Mouse (Mus musculus): Measurements from ENCODE around the gene H2al2a. TPM values are rescaled to one million over a fixed set of nuclear protein-coding genes. Genes with fewer than 3 reads are reported as not detected.

H2al2a gene
- polyA plus RNA-seq, 1 experiment, result not detected

DNA sequence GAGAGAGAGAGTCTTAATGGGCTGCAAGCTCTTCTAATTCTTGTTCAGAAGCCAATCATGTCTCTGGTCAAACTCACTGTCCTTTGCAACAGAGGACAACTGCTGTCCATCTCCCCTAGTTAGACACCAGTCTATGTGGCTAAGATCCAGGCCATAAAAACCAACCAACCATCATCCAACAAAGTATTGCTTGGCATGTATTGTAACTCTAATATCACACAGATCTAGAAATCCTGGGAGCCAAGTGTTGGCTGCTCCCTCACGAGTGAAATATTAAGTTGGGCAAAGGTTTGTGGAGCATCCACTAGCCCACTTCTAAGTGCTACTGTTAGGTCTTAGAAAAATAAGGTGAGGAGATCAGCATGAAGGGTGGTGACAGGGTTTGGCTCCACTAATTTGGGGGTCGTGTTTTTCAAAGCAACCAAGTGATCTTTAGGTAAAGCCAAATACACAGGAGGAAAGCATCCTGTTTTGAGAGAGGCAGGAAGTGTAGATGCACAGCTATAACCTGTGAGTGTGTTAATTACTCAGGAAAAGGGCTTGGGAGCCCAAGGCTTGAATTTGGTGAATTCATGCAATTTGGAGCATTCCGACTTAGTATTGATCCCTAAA, 41.5 kb upstream of the H2al2a start:
- TF ChIP-seq CTCF (IDR thresholded peaks at IDR 0.05; ENCODE audit: insufficient read depth, low read depth, low read length) (no peak), POLR2A (IDR thresholded peaks at IDR 0.05; ENCODE audit: insufficient read depth, low read depth, low read length) (no peak)
- no peak overlapping the region for H3K27ac ChIP-seq (ENCODE audit: insufficient read depth, low read depth, low read length)
- 84% methylated on average over 3 of the region's 3 CpGs for WGBS
- H3K4me1 ChIP-seq (ENCODE audit: control insufficient read depth, insufficient read depth, low read length), result peaks cover 6% of the 10 kb centered on the region; the same call in 1 of the 2 replicates
- H3K4me3 ChIP-seq (ENCODE audit: insufficient read depth, low read depth, low read length), result no peak overlapping the region

DNA sequence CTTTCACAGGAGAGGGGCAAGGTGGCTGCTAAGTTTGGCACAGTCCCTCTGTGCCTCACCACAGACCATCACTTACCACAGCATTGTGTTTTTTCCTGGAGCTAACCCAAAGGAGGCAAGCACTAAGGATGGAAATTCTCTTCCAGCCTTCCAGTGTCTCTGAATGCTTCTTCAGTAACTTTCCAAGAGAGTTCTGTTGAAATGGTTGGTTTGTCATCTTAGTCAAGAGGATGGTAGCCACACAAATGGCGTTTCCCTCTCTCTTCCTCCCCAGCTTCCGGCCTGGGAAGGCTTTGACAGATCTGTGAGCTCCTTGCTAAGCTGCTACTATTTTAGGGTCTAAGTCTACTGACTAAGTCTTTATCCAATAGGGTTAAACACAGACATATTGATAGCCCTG, 40.7 kb upstream of the H2al2a start, which contains the start of gene A930004D18Rik:
TSS of gene A930004D18Rik (minus strand) at position 247 of the 400 bp plus-strand sequence.
- Histone ChIP-seq H3K4me1 (ENCODE audit: control insufficient read depth, insufficient read depth, low read length) (peaks cover 6% of the 10 kb centered on the region; the same call in 1 of the 2 replicates), H3K27ac (ENCODE audit: insufficient read depth, low read depth, low read length) (no peak within 1 kb of the TSS), H3K4me3 (ENCODE audit: insufficient read depth, low read depth, low read length) (no peak within 1 kb of the TSS)
- WGBS, result 89% methylated on average over 2 of the region's 2 CpGs
- TF ChIP-seq POLR2A (IDR thresholded peaks at IDR 0.05; ENCODE audit: insufficient read depth, low read depth, low read length), result no peak
- TF ChIP-seq CTCF (IDR thresholded peaks at IDR 0.05; ENCODE audit: insufficient read depth, low read depth, low read length), result no peak

DNA sequence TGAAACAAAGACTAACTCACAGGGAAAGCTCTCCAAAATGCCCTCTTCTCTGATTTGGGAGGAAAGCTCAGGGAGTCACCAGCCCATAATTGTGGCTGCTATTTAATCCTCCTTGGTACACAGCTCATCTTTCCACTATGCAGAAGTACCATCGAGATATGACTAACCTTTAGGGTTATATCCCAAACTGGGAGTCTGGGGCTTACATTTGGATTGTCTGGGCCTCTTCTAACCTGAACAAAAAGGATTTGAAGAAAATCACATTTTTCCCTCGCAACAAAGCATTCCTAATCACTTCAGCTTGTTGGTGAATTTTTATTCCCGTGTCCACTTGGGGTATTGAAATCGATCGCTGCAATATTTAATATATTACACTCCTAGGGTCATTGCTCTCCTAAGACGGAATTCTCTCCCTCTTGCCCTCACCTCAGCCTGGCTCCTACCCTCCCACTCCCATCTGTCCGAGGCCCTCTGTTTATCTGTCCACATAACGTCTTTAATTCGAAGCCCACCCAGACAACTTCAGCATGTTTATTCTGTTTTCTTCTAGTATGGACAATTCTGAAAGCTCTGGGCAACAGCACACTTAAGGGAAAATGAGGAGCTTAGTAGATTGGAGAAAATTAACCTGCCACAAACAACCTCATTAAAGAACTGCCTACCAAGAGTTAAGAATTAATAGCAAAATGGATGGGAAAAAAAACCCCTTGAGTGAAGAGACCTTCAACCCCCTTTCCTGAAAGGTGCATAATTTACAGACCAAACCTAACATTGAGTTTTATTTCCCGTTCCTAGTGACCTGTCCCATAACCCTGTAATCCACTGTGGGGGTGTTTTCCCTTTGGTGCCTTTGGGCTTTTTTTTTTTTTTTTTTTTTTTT, 37.9 kb upstream of the H2al2a start:
- TF ChIP-seq CTCF (IDR thresholded peaks at IDR 0.05; ENCODE audit: insufficient read depth, low read depth, low read length) (no peak), POLR2A (IDR thresholded peaks at IDR 0.05; ENCODE audit: insufficient read depth, low read depth, low read length) (no peak)
- no peak overlapping the region for H3K27ac ChIP-seq (ENCODE audit: insufficient read depth, low read depth, low read length)
- 96% methylated on average over 10 of the region's 10 CpGs for WGBS
- peaks cover 3% of the 10 kb centered on the region; the same call in 1 of the 2 replicates for H3K4me1 ChIP-seq (ENCODE audit: control insufficient read depth, insufficient read depth, low read length)
- no peak overlapping the region for H3K4me3 ChIP-seq (ENCODE audit: insufficient read depth, low read depth, low read length)

DNA sequence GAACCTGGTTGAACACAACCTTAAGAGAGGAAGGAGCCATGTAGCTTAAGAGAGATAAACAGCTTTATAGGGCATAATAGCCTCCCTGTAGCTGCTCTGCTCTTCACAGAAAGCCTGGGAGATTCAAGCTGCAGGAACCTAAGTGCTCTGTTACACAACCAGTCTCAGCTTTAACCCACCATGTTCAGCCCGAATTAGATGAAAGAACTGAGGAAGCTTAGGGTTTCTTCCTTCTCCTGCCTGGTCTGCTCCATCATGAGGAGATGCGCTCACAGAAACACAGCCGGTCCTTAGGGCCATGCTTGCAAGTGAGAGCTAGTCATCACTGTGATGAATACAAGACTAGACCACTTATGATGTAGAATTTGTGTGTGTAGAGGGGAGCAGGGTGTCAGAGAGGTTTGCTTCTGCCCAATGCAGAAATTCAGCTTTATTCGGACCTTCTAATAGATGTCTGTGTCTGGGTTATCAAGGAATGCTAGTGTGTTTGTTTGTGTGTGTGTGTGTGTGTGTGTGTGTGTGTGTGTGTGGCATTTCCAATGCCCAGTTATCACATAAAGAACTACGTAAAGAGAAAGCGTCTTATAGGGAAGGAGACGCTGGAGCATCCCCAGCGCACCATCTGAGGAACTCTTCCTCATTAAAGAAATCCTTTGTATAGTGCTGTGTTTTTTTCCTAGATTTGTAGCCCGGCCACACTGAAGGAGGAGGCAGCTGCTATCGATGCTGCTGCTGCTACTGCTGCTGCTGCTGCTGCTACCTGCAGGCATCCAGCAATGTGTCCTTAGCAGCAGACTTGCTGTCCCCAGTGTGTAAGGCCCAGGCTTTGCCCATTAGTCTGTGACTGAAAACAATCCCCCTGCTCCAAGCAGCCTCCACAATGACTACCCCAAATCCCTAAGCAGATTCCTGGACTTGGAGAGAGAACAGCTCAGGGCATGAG, 36.7 kb upstream of the H2al2a start:
- H3K27ac ChIP-seq (ENCODE audit: insufficient read depth, low read depth, low read length), result no peak overlapping the region
- TF ChIP-seq POLR2A (IDR thresholded peaks at IDR 0.05; ENCODE audit: insufficient read depth, low read depth, low read length) (no peak), CTCF (IDR thresholded peaks at IDR 0.05; ENCODE audit: insufficient read depth, low read depth, low read length) (no peak)
- H3K4me3 ChIP-seq (ENCODE audit: insufficient read depth, low read depth, low read length), result no peak overlapping the region
- peaks cover 5% of the 10 kb centered on the region; the same call in 1 of the 2 replicates for H3K4me1 ChIP-seq (ENCODE audit: control insufficient read depth, insufficient read depth, low read length)
- 91% methylated on average over 10 of the region's 10 CpGs for WGBS

DNA sequence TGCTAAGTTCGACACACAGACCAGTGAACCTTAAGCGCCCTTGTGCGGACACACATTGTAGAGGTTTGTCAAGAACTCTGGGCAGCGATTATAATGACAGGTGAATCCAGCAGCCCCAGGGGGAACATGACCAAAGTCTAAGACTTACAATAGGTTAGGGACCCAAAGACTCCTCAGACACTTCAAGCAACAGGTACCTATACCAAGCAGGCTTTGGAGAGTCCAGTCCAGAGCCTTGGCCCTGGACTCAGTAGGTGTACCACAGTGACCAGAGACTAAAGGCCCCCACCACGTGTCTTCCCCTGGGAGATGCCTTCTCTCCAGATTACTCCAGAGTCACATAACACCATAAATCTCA, 35.8 kb upstream of the H2al2a start:
- H3K27ac ChIP-seq (ENCODE audit: insufficient read depth, low read depth, low read length), result no peak overlapping the region
- TF ChIP-seq CTCF (IDR thresholded peaks at IDR 0.05; ENCODE audit: insufficient read depth, low read depth, low read length), result no peak
- TF ChIP-seq POLR2A (IDR thresholded peaks at IDR 0.05; ENCODE audit: insufficient read depth, low read depth, low read length), result no peak
- WGBS, result 94% methylated on average over 5 of the region's 5 CpGs
- no peak overlapping the region for H3K4me3 ChIP-seq (ENCODE audit: insufficient read depth, low read depth, low read length)
- peaks cover 5% of the 10 kb centered on the region; the same call in 1 of the 2 replicates for H3K4me1 ChIP-seq (ENCODE audit: control insufficient read depth, insufficient read depth, low read length)

DNA sequence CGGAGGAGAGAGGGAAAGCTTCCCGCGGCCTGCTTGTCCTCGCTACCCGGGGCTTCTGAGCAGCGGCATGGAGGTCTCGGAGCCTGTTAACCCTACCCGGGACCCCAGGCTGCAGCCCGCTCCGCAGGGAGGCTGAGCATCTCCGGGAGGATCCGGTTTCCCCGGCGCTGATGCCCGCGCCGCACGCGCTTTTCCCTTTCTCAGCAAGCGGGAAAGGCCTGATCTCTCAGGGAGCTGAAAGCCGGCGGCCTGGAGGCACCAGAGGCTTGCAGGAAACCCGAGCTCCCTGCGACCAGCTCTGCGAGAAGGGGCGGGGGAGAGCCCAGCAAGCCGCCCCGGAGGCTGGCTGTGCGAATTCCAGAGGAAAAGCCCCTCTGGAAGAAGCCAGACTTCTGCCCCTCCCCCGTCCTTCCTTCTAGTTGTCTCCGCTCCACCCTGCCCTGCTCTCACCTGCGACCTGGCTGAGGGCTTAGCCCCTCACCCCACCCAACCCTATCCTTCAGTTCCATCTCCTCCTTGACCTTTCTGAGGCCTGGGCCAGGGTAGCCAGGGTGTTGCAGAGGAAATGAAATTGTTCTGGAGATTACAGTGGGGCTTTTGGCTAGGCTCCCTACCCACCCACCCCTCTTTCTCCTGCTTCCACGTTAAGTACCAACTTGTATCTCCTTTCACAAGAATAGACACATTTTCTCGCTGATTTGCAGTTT, 35.2 kb upstream of the H2al2a start:
- peak overlapping the region; percentile 18; the same call in 1 of the 2 replicates for H3K4me3 ChIP-seq (ENCODE audit: insufficient read depth, low read depth, low read length)
- no peak for TF ChIP-seq CTCF (IDR thresholded peaks at IDR 0.05; ENCODE audit: insufficient read depth, low read depth, low read length)
- no peak for TF ChIP-seq POLR2A (IDR thresholded peaks at IDR 0.05; ENCODE audit: insufficient read depth, low read depth, low read length)
- H3K4me1 ChIP-seq (ENCODE audit: control insufficient read depth, insufficient read depth, low read length), result peaks cover 7% of the 10 kb centered on the region; the same call in 1 of the 2 replicates
- WGBS, result 49% methylated on average over 34 of the region's 34 CpGs
- no peak overlapping the region for H3K27ac ChIP-seq (ENCODE audit: insufficient read depth, low read depth, low read length)

DNA sequence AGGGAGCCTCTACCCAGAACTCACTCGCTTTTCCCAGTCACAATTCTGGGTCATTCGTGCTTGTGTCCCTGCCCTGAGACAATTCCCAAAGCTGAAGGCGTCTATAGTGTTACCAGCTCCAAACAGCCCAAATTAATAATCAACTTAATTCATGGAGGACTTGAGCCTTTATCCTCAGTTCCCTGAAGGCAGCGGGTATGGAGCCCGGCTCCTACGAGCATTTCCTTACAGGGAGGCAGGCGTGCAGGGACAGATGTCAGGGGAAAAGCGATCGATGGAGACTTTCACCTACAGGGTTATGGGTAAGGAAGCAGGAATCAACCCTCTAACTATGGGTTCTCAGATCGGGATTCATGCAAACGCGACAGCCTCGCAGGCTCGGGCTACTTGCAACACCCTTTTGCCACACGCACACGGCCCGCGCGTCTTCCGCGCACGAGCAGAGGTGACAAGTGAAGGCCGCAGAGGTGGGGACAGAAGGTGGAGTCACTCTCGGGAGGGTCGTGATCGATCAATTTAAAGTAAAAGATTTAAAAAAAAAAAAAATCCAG, 34.6 kb upstream of the H2al2a start:
- no peak for TF ChIP-seq POLR2A (IDR thresholded peaks at IDR 0.05; ENCODE audit: insufficient read depth, low read depth, low read length)
- no peak for TF ChIP-seq CTCF (IDR thresholded peaks at IDR 0.05; ENCODE audit: insufficient read depth, low read depth, low read length)
- Histone ChIP-seq H3K4me1 (ENCODE audit: control insufficient read depth, insufficient read depth, low read length) (peaks cover 13% of the 10 kb centered on the region), H3K4me3 (ENCODE audit: insufficient read depth, low read depth, low read length) (no peak overlapping the region), H3K27ac (ENCODE audit: insufficient read depth, low read depth, low read length) (no peak overlapping the region)
- WGBS, result 61% methylated on average over 26 of the region's 26 CpGs

DNA sequence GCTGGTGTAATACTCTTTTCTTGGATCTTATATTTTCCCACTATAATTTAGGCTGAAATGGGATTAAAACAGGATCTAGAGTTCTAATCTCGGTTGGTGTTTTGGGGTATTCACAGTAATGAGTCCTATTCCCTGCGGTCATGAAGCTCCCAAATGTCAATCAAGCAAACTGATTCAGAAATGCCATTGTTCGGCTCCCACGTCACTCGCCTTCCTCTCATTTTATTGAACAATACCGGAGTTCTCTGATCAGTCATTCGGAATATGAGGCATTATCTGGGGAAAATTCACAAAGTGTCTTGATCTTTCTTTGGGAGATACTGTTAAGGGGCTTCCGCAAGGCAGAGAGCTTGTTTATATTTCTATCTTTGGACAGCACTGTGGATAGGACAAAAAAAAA, 33.8 kb upstream of the H2al2a start:
- peaks cover 20% of the 10 kb centered on the region for H3K4me1 ChIP-seq (ENCODE audit: control insufficient read depth, insufficient read depth, low read length)
- H3K27ac ChIP-seq (ENCODE audit: insufficient read depth, low read depth, low read length), result no peak overlapping the region
- H3K4me3 ChIP-seq (ENCODE audit: insufficient read depth, low read depth, low read length), result no peak overlapping the region
- WGBS, result 92% methylated on average over 8 of the region's 8 CpGs
- TF ChIP-seq POLR2A (IDR thresholded peaks at IDR 0.05; ENCODE audit: insufficient read depth, low read depth, low read length) (no peak), CTCF (IDR thresholded peaks at IDR 0.05; ENCODE audit: insufficient read depth, low read depth, low read length) (no peak)
